Mouse (Mus musculus) NIH3T3 (cell line): ENCODE results near the gene Acss3.

Experiments
- DNase-seq: peaks from one replicate; pipeline ENCODE4 v3.0.0-alpha.2; 2012; ENCODE audit warnings: low read depth

Acss3 gene

GRCm38 (mm10) chr10:107123529-107124335, at the start of gene Acss3:
TSS of gene Acss3 (minus strand) at chr10:107123668.
- no peak for DNase-seq

DNA sequence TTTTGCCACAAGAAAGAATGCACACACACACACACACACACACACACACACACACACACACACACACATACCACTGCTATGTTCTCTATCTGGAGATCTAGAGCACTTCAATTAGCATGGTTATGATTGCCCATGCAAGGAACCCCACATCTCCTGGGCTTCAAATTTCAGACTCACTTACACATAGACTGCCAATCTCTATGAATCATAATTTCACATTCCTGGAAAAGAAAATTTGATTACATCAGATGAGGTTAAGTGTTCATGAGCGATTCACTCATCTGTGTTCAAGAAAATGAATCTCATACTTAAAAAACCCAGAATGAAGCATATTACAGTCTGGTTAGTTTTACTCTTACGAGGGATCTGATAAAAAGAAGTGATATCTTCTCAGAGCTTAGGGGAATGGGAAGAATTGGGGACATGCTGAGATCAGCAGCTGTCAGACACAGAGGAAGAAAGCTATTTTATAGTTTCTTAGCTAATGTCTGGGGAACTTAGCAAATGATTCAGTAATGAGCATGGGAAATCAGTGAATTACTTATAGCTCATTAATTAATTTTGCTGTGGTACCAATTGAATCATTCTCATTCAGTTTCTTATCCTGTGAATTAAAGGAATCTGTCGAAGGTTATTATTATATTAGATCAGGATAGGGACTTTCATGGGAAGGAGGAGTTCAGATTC, 48.7 kb upstream of the Acss3 start:
- no peak for DNase-seq

- DNase-seq, result no peak
Observed at GRCm38 (mm10) chr10:107166486-107166885, 43.0 kb upstream of the Acss3 start.

DNA sequence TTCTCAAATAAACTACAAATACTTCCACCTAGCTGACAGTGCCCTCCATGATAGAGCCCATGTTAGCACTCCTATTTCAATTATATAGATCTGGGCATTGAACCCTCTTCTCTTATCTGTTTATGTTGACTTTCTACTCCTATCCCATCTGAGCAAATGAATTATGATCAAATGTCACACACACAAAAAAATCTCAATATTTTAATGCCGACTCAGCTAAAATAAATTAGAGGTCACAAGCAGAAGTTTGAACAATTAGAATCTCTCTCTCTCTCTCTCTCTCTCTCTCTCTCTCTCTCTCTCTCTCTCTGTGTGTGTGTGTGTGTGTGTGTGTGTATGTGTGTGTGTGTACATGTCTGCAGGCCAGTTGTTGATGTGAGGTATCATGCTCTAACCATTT, 25.3 kb upstream of the Acss3 start:
- no peak for DNase-seq

- DNase-seq, result no peak
Observed at GRCm38 (mm10) chr10:107144016-107144415, 20.5 kb upstream of the Acss3 start.

- no peak for DNase-seq
Observed at GRCm38 (mm10) chr10:107142910-107143309, 19.4 kb upstream of the Acss3 start.

- DNase-seq, result no peak
Observed at GRCm38 (mm10) chr10:107122744-107123528, 532 bp downstream of the Acss3 start.

- DNase-seq, result no peak
Observed at GRCm38 (mm10) chr10:107121301-107121700, 2.2 kb downstream of the Acss3 start.

DNA sequence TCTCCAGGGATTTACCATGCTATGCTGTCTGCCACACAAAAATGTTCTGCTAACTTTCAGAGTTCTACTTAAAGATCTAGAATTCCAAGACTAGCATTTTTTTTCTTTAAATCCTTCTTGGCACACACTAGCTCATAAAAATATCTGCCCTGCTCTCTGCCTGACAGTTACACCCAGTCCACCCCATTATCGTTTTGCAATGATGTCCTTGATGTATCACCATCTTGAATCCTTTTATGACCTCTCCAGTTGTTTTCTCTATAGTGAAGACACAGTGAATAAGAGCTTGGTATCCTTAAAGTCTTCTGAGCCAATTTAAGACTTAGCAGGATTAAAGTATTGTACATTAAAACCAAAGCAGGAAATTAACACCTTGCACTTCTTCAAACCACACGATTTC, 4.3 kb downstream of the Acss3 start:
- DNase-seq, result no peak

DNA sequence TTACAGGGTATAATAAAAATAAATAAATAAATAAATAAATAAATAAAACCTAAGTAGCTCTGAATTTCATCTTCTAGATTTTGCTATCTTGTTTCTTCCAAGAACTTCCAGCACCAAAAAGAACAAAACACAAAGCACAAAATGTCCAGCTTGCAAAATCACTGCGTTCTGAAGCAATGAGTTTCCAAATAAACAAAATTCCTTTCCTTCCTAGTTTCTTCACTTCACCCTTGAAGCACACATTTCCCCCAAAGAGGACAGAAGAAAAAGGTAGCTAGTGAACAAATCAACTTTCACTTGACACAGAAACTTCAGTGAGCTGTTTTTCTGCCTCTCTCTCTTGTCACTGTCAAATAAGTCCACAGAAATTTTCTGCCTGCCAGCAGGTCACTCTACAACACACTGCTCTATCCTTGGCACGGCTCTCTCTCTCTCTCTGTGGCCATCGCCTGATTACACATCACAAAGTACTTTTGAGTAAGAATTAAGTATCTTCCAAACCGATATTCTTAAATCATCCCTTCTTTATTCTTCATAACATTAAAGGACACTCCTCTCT, 6.7 kb downstream of the Acss3 start:
- no peak for DNase-seq

DNA sequence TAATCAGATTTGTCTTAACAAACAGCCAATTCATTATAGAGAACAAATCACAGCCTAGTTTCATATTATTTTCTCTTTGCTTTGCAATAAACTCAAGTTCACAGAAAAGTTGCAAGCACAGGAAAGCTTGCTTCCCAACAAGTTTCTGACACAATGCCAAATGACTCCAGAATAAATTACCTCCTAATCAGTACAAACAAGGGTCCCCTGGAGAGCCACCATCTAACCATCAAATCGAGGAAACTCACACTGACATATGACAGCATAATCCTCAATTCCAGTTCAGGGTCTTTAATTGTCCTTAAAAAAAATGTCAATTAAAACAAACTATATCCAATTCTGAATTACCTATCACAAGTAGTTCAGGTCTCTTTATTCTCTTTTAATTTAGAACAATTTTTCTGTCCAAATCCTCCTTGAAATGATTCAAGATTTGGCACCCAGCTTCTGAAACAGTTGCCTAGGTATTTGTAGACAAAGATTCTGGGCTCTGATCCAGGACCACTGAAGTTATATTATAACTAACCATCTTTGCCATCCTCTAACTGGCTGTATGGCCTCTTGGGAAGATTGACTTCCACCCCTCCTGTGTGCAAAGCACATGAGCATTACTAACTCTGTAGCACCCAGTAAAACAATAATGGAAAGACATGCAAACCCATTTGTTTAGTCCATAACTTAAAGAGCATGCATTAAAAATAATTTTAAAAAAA, 7.4 kb downstream of the Acss3 start:
- no peak for DNase-seq

GRCm38 (mm10) chr10:107115121-107115520, 8.3 kb downstream of the Acss3 start:
- DNase-seq, result no peak

GRCm38 (mm10) chr10:107094452-107094851, 29.0 kb downstream of the Acss3 start:
- no peak for DNase-seq

DNA sequence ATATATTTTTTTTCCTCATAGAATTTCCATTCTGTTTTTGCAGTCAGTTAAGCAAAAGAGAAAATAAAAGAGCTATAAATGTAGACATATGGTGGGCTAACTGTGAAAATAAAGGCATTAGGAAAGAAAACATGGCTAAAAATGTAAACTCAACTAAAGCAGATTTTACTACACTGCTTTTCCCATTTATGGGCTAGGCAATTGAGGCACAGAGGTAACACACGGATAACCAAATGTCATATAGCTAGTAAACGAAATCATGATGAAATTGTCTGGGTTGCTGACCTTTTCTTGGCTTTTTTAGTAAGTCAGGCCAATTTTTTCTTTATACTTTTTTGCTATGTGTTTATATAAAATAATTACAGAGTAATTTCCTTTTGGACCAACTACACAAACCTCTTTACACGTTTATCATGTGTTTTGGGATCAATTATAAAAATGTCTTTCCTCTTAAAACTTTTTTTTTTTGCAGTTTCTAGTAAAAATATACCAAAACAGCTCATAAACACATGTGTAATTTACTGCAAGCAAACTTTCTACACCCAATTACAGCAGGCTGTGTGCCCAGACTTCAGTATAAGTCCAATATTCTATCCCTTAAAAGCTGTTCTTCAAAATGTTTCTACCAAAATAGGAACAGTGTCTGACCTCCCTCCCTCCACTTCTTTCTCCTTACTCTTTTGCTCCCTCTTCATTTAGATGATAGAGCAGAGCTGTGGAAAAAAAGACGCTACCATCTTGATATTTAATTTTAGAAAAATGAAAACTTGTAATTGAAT, 69.4 kb downstream of the Acss3 start:
- DNase-seq, result no peak

GRCm38 (mm10) chr10:107050489-107050888, 73.0 kb downstream of the Acss3 start:
- DNase-seq, result no peak

DNA sequence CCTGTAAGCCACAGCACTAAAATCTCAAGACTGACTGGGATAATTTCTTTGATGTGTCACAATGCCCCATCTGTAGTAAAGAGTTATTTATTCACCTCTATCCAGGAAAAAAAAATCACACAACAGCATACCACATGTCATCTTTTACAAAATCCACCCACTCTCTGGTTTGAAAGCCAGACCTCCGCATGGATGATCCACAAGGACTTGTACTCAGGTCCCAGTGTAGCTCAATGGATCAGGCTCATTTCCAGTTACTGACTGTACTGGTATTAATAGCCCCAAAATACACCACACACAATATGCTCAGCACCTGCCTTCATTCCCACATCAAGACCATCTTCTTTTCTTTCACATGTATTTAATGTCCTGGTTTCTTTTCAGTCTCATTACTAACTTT, 80.8 kb downstream of the Acss3 start:
- no peak for DNase-seq

DNA sequence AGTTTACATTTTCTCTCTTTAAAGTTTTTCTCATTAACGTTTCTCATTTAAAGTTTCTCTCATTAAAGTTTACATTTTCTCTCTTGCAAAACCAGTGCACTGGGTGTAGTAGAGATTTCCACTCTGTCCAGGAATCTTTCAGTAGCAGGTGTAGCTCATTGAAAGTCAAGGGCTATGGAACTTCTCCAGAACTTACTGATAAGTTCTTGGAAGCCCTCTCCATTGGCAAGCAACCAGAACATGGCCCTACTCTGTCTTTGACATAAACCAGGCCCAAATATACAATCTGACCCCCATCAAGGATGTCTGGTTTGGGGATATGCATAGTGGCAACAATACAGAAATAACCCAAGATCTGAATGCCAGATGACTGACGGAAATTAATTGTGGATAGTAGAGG, 82.6 kb downstream of the Acss3 start:
- DNase-seq, result no peak

GRCm38 (mm10) chr10:107040378-107040777, 83.1 kb downstream of the Acss3 start:
- DNase-seq, result no peak

DNA sequence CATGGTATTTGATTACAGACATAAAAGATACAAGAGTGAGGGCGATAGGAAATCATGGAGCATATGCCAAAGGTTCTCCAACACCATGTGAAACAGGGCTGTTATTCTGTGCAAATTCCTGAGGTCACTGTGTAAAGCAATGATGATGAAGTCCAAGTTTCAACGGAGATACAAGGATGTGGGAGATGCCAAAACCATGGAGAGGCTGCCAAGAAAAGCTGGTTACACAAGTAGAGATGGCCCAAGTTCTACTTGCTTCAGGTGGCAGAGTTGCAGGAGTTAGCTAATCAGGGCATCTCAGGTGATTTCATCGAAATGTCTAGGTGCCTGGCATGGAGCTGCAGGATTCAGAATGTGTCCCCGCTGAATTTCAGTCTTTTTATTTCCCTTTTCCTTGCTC, 84.3 kb downstream of the Acss3 start:
- no peak for DNase-seq

DNA sequence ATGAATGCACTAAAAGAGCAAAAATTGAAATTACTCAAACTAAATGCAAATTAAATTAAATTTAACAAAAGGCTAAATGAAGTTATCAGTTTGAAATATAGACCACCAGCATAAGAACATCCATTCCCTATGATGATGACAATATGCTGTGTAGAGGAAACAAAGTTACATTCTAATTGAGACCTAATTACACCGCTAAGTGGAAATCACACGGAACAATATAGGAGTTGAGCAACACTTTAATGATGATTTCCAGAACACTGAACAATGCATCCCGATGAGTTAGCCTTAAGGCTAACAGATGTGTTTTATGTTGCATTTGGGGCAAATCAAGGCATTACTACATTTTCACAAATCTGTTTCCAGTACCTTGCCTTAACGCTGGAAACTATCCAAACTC, 99.2 kb downstream of the Acss3 start:
- no peak for DNase-seq

DNA sequence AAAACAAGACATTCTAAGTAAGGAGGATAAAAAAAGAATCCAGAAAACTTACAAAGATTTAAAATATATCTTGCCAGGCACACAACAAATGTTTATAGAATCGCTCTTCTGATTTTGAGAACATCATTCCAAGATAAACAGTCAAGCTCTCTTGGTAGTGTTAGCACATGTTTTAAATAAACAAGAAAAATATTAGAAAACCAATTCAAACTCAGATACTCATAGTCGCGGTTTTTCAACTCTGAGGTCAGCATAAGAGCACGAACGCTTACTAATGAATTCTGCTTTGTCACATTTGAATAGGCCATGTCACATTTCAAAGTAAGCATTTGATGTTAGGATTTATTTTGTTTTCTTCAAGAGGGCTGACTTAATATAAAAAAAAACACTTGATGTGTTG, 102.3 kb downstream of the Acss3 start:
- no peak for DNase-seq
